In genomic region chr16:32915292-32916068, GRCm38 (mm10) we compare ENCODE assay signal across 8 mouse cellular contexts. TPM values are rescaled to one million over a fixed set of nuclear protein-coding genes. Genes with fewer than 3 reads are reported as not detected.
DNase-seq lines count a peak whose midpoint lies in the region; ATAC-seq lines count a peak whose summit lies in the region.

No protein-coding gene starts in this region.

- H3K27me3 ChIP-seq in heart, embryonic 14.5 days (ENCODE audit: control insufficient read depth, insufficient read depth, low read length), result no peaks in the 10 kb centered on the region
- H3K27me3 ChIP-seq in hindbrain, embryonic 12.5 days, result no peaks in the 10 kb centered on the region
- H3K27me3 ChIP-seq in midbrain, embryonic 13.5 days, result no peaks in the 10 kb centered on the region

- 70% methylated on average over 9 of the region's 9 CpGs for WGBS in heart, embryonic 14.5 days
- 74% methylated on average over 9 of the region's 9 CpGs for WGBS in hindbrain, embryonic 12.5 days
- 74% methylated on average over 9 of the region's 9 CpGs for WGBS in midbrain, embryonic 13.5 days

- H3K9me3 ChIP-seq in heart, embryonic 14.5 days (ENCODE audit: control insufficient read depth, low read length), result no peaks in the 10 kb centered on the region
- H3K9me3 ChIP-seq in hindbrain, embryonic 12.5 days (replicated peaks), result no peaks in the 10 kb centered on the region
- H3K9me3 ChIP-seq in midbrain, embryonic 13.5 days, result no peaks in the 10 kb centered on the region; the same call in 1 of the 2 replicates

- peak overlapping the region; percentile 98; the same call in 1 of the 2 replicates for H3K9ac ChIP-seq in heart, embryonic 14.5 days (ENCODE audit: low read length)
- peak overlapping the region; percentile 82; the same call in 1 of the 2 replicates for H3K9ac ChIP-seq in hindbrain, embryonic 12.5 days
- H3K9ac ChIP-seq in midbrain, embryonic 13.5 days (replicated peaks), result no peak overlapping the region

- no peak for ATAC-seq in heart, embryonic 14.5 days (ENCODE audit: insufficient number of reproducible peaks, insufficient read depth, low FRiP score, low read depth)
- ATAC-seq in hindbrain, embryonic 12.5 days (ENCODE audit: low FRiP score), result no peak
- ATAC-seq in midbrain, embryonic 13.5 days, result no peak

- peak overlapping the region; percentile 13 to 99; a peak in 3 of 4 replicates for H3K4me3 ChIP-seq in heart, embryonic 14.5 days (ENCODE audit: control insufficient read depth in 1 of 2, insufficient read depth in 1 of 2, low read depth in 1 of 2, low read length in 2 of 2)
- H3K4me3 ChIP-seq in hindbrain, embryonic 12.5 days, result peak overlapping the region; percentile 65; the same call in 1 of the 2 replicates
- peak overlapping the region; percentile 91 for H3K4me3 ChIP-seq in midbrain, embryonic 13.5 days (replicated peaks)

- no peak for DNase-seq in heart, postnatal 10 days
- peak; percentile 21 for DNase-seq in MEL-GATA-1-ER (ENCODE audit: extremely low read depth, low read depth)
- no peak for DNase-seq in frontal cortex, adult 2 months (ENCODE audit: extremely low spot score in 1 of 2, low spot score in 1 of 2)
- no peak for DNase-seq in ovary, postnatal 36 days (ENCODE audit: low spot score)
- DNase-seq in lung, postnatal 25 days (ENCODE audit: low spot score), result no peak

- H3K4me1 ChIP-seq in heart, embryonic 14.5 days (ENCODE audit: control insufficient read depth in 2 of 2, insufficient read depth in 2 of 2, low read length in 2 of 2), result peaks cover 2 to 6% of the 10 kb centered on the region in 2 experiments; a peak in 2 of 4 replicates
- H3K4me1 ChIP-seq in hindbrain, embryonic 12.5 days, result peaks cover 6% of the 10 kb centered on the region
- peaks cover 16% of the 10 kb centered on the region for H3K4me1 ChIP-seq in midbrain, embryonic 13.5 days (replicated peaks)

- H3K36me3 ChIP-seq in heart, embryonic 14.5 days (ENCODE audit: control insufficient read depth, insufficient read depth, low read length), result peaks cover 3% of the 10 kb centered on the region; the same call in 1 of the 2 replicates
- H3K36me3 ChIP-seq in hindbrain, embryonic 12.5 days, result peaks cover 2% of the 10 kb centered on the region; the same call in 1 of the 2 replicates
- 0 out of 2 replicates have a peak, but pooled peaks cover 4% of the 10 kb centered on the region for H3K36me3 ChIP-seq in midbrain, embryonic 13.5 days

- no peak overlapping the region for H3K27ac ChIP-seq in heart, embryonic 14.5 days (replicated peaks in 1 of 2; ENCODE audit: control insufficient read depth in 1 of 2, insufficient read depth in 1 of 2, low read depth in 2 of 2, low read length in 2 of 2)
- H3K27ac ChIP-seq in hindbrain, embryonic 12.5 days, result no peak overlapping the region
- H3K27ac ChIP-seq in midbrain, embryonic 13.5 days, result no peak overlapping the region

- intact Hi-C loops in heart, postnatal 10 days (cut with DNase I), result no loop called here

- H3K4me2 ChIP-seq in heart, embryonic 14.5 days (ENCODE audit: low read length), result peak overlapping the region; percentile 76
- peak overlapping the region; percentile 66 for H3K4me2 ChIP-seq in hindbrain, embryonic 12.5 days (replicated peaks)
- H3K4me2 ChIP-seq in midbrain, embryonic 13.5 days (replicated peaks), result peak overlapping the region; percentile 63

RNA-seq across cellular contexts. Expression of gene Lrch3, which starts 1.6 kb away (rescaled TPM):
- polyA plus RNA-seq in heart, embryonic 14.5 days (2014; fragmentation: Nextera tagmentation; extraction: Ambion mirVana), result 22.0 and 25.4 TPM in 2 replicates
- total RNA-seq in heart, postnatal 10 days (2021), result 10 to 100 TPM; 32.5 to 32.6 TPM
- 50.3 and 53.3 TPM in 2 replicates for polyA plus RNA-seq in hindbrain, embryonic 12.5 days (2016; fragmentation: Nextera tagmentation; extraction: Ambion mirVana)
- 51.0 and 53.0 TPM in 2 replicates for polyA plus RNA-seq in midbrain, embryonic 13.5 days (2015; fragmentation: Nextera tagmentation; extraction: Ambion mirVana)
- polyA plus RNA-seq in frontal cortex, adult 2 months (2012; rRNA removed), result 39.7 and 40.4 TPM in 2 replicates

RNA-seq across cellular contexts. Expression of gene Rubcn, which starts 37.9 kb away (rescaled TPM):
- 30.4 and 30.7 TPM in 2 replicates for polyA plus RNA-seq in heart, embryonic 14.5 days (2014; fragmentation: Nextera tagmentation; extraction: Ambion mirVana)
- total RNA-seq in heart, postnatal 10 days (2021), result 10 to 100 TPM; 30.4 to 40.8 TPM
- polyA plus RNA-seq in hindbrain, embryonic 12.5 days (2016; fragmentation: Nextera tagmentation; extraction: Ambion mirVana), result 27.8 and 30.1 TPM in 2 replicates
- 26.2 and 29.2 TPM in 2 replicates for polyA plus RNA-seq in midbrain, embryonic 13.5 days (2015; fragmentation: Nextera tagmentation; extraction: Ambion mirVana)
- 75.0 and 76.5 TPM in 2 replicates for polyA plus RNA-seq in frontal cortex, adult 2 months (2012; rRNA removed)

RNA-seq across cellular contexts. Expression of gene Fyttd1, which starts 38.2 kb away (rescaled TPM):
- 166 and 170 TPM in 2 replicates for polyA plus RNA-seq in heart, embryonic 14.5 days (2014; fragmentation: Nextera tagmentation; extraction: Ambion mirVana)
- 100 to 1,000 TPM; 115 to 125 TPM for total RNA-seq in heart, postnatal 10 days (2021)
- polyA plus RNA-seq in hindbrain, embryonic 12.5 days (2016; fragmentation: Nextera tagmentation; extraction: Ambion mirVana), result 121 and 133 TPM in 2 replicates
- polyA plus RNA-seq in midbrain, embryonic 13.5 days (2015; fragmentation: Nextera tagmentation; extraction: Ambion mirVana), result 110 and 126 TPM in 2 replicates
- polyA plus RNA-seq in frontal cortex, adult 2 months (2012; rRNA removed), result 49.8 and 54.7 TPM in 2 replicates
